Mouse (Mus musculus) bone marrow, adult 2 months (tissue): ENCODE measurements around the gene Cacna2d3. TPM values are rescaled to one million over a fixed set of nuclear protein-coding genes. Genes with fewer than 3 reads are reported as not detected.

Source experiments
- H3K27ac ChIP-seq: fragments of 200-500 bp; 2 replicates; pipeline ENCODE4 v1.5.1; 2012; ENCODE audit warnings: low read depth, mild to moderate bottlenecking, control low read depth, inconsistent platforms, low read length; ENCODE audit not compliant: control insufficient read depth, poor library complexity, insufficient read depth
- H3K4me1 ChIP-seq: fragments of 200-500 bp; 2 replicates; pipeline ENCODE4 v1.6.1; 2011; ENCODE audit warnings: low read length; ENCODE audit not compliant: control insufficient read depth, insufficient read depth
- H3K4me3 ChIP-seq: fragments of 200-500 bp; replicated peaks from 2 replicates; pipeline ENCODE3; 2011; ENCODE audit warnings: mild to moderate bottlenecking, low read depth, low read length, control low read depth; ENCODE audit not compliant: control insufficient read depth
- CTCF ChIP-seq: fragments of 200-500 bp; IDR thresholded peaks from 2 replicates; pipeline ENCODE4 v1.5.1; 2011; ENCODE audit warnings: low read length, control low read depth; ENCODE audit not compliant: control insufficient read depth, insufficient read depth
- POLR2A ChIP-seq: fragments of 200-500 bp; IDR thresholded peaks from 2 replicates; pipeline ENCODE4 v1.6.1; 2011; ENCODE audit warnings: low read depth, mild to moderate bottlenecking, control low read depth, low read length, borderline replicate concordance; ENCODE audit not compliant: control insufficient read depth
- whole genome bisulfite sequencing: fragments of 180-500 bp; shearing (Covaris S2); methylation state at CpG from one replicate; pipeline ENCODE4 v1.1.7; 2018; 5-methylcytosine and 5-hydroxymethylcytosine counted together
- polyA plus RNA-seq: library from polyadenylated mRNA; stranded (reverse); fragments of >200 nt; gene quantifications from 2 replicates; pipeline ENCODE4 v1.2.4, GENCODE M21; 2011; ENCODE audit warnings: low replicate concordance; ENCODE audit not compliant: missing spikeins, insufficient read depth, insufficient read length

The Cacna2d3 gene
- polyA plus RNA-seq, 1 experiment, result 1.00 TPM

GRCm38 (mm10) chr14:29013161-29013560, 708.5 kb downstream of the Cacna2d3 start:
- H3K4me3 ChIP-seq, result no peak overlapping the region
- 81% methylated on average over 3 of the region's 3 CpGs for WGBS
- H3K4me1 ChIP-seq, result no peaks in the 10 kb centered on the region
- TF ChIP-seq POLR2A (no peak), CTCF (no peak)
- H3K27ac ChIP-seq, result no peak overlapping the region

GRCm38 (mm10) chr14:29009644-29010043, 712.0 kb downstream of the Cacna2d3 start:
- no peak overlapping the region for H3K4me3 ChIP-seq
- TF ChIP-seq POLR2A (no peak), CTCF (no peak)
- WGBS, result 68% methylated on average over 4 of the region's 4 CpGs
- H3K4me1 ChIP-seq, result no peaks in the 10 kb centered on the region
- H3K27ac ChIP-seq, result no peak overlapping the region

- H3K4me1 ChIP-seq, result no peaks in the 10 kb centered on the region
- TF ChIP-seq POLR2A (no peak), CTCF (no peak)
- H3K4me3 ChIP-seq, result no peak overlapping the region
- WGBS, result 83% methylated on average over 4 of the region's 5 CpGs
- no peak overlapping the region for H3K27ac ChIP-seq
Measured at GRCm38 (mm10) chr14:29005228-29005840, 716.3 kb downstream of the Cacna2d3 start.

GRCm38 (mm10) chr14:28996569-28996968, 725.1 kb downstream of the Cacna2d3 start:
- no peaks in the 10 kb centered on the region for H3K4me1 ChIP-seq
- TF ChIP-seq POLR2A (no peak), CTCF (no peak)
- 84% methylated on average over 3 of the region's 3 CpGs for WGBS
- H3K27ac ChIP-seq, result no peak overlapping the region
- H3K4me3 ChIP-seq, result no peak overlapping the region

- TF ChIP-seq POLR2A, result no peak
- no peak for TF ChIP-seq CTCF
- H3K27ac ChIP-seq, result no peak overlapping the region
- no peaks in the 10 kb centered on the region for H3K4me1 ChIP-seq
- no peak overlapping the region for H3K4me3 ChIP-seq
- 76% methylated on average over 7 of the region's 7 CpGs for WGBS
Measured at GRCm38 (mm10) chr14:28988211-28988900, 733.3 kb downstream of the Cacna2d3 start.

- WGBS, result 58% methylated on average over 2 of the region's 2 CpGs
- Histone ChIP-seq H3K27ac (no peak overlapping the region), H3K4me1 (no peaks in the 10 kb centered on the region), H3K4me3 (no peak overlapping the region)
- TF ChIP-seq CTCF, result no peak
- TF ChIP-seq POLR2A, result no peak
Measured at GRCm38 (mm10) chr14:28984276-28984675, 737.4 kb downstream of the Cacna2d3 start.

- H3K4me1 ChIP-seq, result no peaks in the 10 kb centered on the region
- WGBS, result 47% methylated on average over 3 of the region's 3 CpGs
- TF ChIP-seq POLR2A (no peak), CTCF (no peak)
- H3K27ac ChIP-seq, result no peak overlapping the region
- H3K4me3 ChIP-seq, result no peak overlapping the region
Measured at GRCm38 (mm10) chr14:28980482-28980881, 741.2 kb downstream of the Cacna2d3 start.

GRCm38 (mm10) chr14:28979230-28979629, 742.4 kb downstream of the Cacna2d3 start:
- no peak for TF ChIP-seq POLR2A
- WGBS, result 69% methylated on average over 2 of the region's 2 CpGs
- no peak overlapping the region for H3K27ac ChIP-seq
- H3K4me3 ChIP-seq, result no peak overlapping the region
- H3K4me1 ChIP-seq, result no peaks in the 10 kb centered on the region
